Mouse (Mus musculus): ENCODE data around the gene Ttll4.
A peak's percentile ranks its signal among the peaks of the same experiment; 100 is the strongest.

Ttll4 gene

DNA sequence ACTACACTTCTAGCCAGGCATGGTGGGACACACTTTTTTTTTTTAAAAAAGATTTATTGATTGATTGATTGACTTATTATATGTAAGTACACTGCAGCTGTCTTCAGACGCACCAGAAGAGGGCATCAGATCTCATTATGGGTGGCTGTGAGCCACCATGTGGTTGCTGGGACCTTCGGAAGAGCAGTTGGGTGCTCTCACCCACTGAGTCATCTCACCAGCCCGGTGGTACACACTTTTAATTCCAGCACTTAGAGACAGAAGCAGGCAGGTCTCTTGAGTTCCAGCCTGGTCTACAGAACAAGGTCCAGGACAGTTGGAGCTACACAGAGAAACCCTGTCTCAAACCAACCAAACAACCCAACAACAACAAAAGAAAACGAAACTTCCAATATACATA lies 50.5 kb downstream of the Ttll4 start:
- no peak for DNase-seq (ENCODE audit: low read depth, low spot score)

DNA sequence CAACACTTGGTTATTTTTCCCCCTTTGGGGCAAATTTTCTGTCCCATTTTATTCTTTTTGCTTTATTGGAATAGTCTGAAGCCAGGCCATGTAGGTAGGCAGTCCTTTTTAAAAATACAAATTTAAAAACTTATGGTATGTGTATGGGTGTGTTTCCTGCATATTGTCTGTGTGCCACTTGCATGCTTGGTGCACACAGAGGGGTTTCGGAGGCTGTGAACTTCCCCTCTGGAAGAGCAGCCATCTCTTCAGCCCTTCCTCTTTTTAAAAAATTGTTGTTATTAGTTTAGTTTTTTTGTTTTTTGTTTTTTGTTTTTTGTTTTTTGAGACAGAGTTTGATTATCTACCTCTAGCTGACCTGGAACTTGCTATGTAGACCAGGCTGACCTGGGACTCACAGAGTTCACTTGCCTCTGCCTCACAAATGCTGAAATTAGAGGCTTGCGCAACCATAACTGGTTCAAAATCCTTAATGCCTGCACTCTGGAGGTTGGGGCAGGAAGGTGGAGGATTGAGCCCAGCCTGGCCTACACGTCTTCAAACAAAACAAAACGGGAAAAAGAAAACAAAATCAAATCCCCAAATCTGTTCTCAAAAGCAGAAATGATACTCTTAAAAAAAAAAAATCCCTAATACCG lies 51.0 kb downstream of the Ttll4 start:
- no peak for DNase-seq (ENCODE audit: low read depth, low spot score)

DNA sequence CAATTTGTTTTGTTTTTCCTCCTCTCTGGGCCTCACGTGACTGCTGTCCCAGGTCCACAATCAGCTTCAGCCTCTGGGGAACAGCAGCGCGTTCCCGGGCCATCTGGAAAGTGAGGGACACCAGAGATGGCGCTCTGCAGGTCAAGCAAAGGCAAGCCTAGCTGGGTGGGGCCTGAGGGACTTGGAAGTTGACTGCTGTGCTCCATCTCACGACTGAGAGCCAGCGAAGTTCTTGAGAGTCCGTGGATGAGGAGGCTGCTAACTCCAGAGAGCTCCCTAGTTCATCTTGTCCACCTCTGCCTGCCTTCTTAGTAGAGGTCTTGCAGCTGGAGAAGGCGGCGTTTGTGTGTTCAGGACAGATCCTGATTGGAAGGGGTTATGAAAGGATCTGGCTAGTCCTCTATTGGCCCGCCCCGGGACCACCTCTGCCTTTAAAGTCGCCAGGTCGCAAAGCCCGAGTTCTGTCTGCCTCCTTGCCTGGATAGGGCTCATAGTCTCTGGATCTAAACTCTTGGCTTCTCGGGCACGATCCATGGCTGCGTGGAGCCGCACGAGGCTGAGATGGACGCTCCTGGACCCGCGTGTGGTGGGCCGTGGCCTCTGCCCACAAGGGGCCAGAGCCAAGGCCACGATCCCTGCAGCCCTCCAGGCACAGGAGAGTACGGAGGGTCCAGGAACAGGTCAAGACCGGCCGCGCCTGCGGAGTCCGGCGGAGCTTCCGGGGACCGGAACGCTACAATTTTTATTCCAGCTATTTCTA lies 51.7 kb downstream of the Ttll4 start, which contains the start of gene Cyp27a1:
TSS of gene Cyp27a1 (plus strand) at position 476 of the 760 bp plus-strand sequence.
- DNase-seq (ENCODE audit: low read depth, low spot score), result peak; percentile 75

DNA sequence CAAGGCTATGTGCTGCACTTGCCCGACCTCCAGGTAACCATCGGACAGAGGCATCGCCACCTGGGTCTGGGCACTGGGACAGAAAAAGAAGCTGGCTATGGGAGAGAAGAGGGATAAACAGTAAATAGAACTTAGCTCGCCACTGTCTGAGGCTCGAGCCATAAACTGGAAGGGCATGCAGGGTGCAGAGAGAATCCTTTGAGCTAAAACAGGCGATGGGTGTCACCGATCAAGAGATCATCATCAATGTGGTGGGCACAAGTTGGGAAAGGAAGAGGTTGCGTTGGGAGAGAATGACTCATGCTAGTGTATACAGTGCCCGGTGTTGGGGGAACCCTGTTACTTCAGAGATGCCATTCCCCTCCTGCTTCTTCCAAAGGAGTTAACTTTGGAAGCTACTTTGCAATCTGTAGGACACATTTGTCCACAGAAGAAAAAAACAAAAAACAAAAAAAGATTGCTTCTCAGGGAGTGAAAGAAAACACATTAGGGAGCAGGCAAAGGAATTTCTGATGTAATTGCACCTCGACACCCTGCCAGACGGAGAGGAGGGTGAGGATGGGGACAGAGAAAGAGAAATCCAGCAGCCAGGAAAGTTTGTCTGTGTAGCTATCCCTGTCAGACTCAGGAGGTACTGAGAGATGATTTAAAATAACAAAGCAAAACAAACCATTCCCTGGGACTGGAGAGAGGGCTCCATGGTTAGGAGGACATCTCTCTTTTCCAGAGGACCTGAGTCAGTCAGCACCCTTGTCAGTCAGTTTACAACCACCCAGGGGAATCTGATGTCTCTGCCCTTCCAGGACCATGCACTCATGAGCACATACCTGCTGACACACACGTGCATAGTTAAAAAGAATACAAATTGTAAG lies 52.5 kb downstream of the Ttll4 start:
- DNase-seq (ENCODE audit: low read depth, low spot score), result no peak

DNA sequence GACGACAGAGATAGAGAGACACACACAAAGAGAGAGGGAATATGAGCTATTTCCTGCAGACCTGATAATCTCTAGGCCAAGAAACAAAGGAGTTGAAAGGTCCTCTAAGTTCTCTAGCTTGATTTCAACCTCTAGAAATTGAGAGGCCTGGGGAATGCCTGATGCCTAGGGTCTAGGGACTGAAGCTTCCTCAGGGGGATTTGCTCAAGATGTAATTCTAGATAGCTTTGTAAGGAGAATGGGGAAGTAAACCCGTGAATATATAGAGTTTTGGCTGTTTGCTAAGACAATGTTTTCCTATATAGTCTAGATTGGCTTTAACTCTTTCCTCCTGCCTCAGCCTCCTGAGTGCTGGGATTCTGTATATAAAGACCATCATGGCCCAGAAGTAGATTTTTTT lies 53.4 kb downstream of the Ttll4 start:
- DNase-seq (ENCODE audit: low read depth, low spot score), result no peak

DNA sequence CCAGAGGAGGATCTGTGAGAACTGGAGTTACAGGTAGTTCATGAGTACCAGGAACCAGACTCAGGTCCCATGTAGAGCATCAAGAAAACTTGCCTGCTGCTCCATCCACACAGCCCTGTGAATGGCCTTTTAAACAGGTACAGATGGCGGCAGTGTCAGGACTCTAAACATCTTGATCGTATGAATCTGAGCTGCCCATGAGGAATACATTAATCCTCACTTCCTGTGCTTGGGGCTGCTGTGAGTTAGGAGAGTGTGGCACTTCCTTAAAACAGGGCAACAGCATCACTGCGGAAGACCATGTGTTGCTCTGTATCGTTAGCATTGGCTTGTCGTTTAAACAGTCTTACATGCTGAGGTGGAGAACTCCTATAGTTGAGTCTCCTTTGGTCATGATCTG lies 53.9 kb downstream of the Ttll4 start:
- DNase-seq (ENCODE audit: low read depth, low spot score), result peak; percentile 82

DNA sequence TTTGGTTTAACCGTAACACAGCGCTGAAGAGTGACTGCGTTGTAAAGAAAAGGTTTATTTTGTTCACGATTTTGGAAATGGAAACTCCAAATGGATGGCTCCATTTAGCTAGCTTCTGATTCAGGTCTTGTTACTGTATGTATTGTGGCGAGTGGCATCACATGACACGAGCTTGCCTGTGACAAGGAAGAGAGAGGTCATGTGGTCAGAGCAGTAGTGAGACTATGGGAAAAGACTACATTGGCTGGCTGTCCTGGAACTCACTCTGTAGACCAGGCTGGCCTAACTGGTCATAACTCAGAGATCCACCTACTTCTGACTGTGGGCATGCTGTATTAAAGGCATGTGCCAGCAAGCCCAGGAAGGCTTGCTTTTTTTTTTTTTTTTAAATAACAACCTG lies 54.3 kb downstream of the Ttll4 start:
- DNase-seq (ENCODE audit: low read depth, low spot score), result no peak

DNA sequence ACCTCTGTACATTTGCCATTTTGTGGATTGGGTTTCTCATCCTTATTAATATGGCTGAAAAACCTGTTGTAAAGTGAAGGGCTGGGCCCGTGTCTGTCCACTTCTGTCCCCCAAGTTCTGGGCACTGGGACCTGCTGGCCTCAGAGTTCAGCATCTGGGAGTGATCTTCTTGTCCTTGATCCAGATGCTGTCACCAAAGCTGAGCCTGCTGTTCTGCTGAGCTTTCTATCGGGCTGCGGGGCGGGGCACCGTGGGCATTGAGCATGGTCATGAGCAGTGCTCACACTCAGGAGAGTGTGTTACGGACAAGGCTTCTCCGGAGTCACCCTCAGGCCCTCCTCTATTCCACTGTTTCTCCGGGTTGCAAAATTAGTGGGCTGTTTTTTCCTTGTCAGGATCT lies 56.6 kb downstream of the Ttll4 start:
- no peak for DNase-seq (ENCODE audit: low read depth, low spot score)

DNA sequence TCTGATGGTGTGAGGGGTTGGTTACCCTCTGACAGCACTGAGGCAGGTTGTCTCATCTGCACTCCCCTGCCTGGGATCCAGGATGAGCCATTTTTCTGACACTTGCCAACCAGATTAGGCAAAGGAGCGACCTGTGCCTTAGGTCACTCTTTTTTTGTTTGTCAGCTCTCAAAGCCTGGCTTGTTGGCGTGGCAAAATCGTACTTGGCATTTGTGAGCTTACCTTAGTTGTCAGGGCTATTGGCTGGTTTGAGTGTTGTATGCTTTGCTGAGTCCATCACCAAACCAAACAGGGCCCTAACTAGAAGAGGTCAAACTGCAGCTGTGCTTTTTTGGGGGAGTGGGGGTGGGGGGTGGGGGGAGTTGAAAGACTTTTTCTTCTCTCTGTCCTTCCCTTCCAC lies 57.7 kb downstream of the Ttll4 start:
- DNase-seq (ENCODE audit: low read depth, low spot score), result no peak

DNA sequence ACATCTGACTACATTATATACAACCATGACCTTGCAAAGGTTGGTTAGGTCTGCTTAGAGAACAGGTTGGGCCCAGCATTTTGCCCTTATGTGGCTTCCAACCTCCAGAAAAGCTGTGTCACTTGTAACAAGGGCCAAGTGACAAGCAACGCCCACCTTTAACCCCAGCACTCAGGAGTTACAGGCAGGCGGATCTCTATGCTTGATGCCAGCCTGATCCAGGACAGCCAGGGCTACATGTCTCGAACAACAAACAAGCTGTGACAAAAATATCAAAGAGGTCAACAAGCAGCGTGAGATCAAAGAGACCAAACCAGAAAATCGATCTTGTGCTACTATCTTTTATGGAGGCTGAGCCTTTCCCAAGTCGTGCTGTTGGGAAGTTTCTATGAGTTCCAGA lies 60.1 kb downstream of the Ttll4 start:
- DNase-seq (ENCODE audit: low read depth, low spot score), result no peak

DNA sequence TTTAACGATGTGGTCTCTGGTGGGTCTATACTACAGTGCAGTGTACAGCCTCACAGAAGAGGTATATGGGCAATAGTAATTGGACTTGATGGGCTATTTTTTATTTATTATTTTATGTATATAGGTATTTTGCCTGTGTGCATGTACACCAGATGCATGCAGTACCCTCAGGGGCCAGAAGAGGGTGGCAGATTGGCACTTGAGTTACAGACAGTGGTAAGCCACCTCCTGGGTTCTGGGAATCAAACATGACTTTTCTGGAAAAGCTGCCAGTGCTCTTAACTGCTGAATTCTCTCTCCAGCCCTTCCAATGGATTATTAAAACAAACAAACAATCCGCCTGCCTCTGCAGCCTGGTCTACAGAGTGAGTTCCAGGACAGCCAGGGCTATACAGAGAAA lies 62.2 kb downstream of the Ttll4 start:
- DNase-seq (ENCODE audit: low read depth, low spot score), result peak; percentile 14

DNA sequence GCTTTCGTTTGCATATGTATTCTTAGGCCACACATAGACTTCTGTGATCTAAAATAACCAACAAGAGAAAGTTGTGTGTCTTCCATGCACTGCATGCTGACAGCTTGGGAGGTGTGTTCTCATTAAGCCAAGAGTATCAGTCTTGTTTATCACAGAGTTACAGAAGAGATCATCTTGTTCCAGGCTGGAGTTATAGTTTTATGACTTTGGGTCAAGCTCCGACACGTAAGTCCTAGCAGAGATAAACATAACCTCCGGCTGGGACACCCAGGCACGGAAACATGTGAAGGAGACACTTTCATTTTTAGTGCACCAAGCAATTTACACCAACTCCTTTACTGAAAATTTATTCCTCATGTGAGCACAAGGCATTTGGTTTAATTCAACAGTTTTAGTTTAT lies 64.6 kb downstream of the Ttll4 start:
- DNase-seq (ENCODE audit: low read depth, low spot score), result no peak

DNA sequence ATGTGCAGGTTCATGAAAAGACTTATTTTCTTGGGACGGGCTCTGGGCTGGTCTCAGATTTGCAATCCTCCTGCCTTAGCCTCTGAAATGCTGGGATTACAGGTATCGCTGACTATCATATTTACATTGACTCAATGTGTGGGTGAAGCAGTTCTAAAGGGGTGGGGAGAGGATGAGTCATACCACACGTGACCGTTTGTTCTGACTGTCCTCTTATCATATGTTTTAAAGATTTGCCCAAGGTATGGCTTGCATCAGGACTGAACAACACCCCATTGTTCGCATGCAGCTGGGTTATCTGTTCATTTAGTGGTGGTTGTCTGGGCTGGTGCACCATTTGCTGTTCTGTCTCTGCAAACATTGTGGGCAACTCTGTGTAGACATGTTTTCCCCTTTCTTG lies 65.1 kb downstream of the Ttll4 start:
- no peak for DNase-seq (ENCODE audit: low read depth, low spot score)

DNA sequence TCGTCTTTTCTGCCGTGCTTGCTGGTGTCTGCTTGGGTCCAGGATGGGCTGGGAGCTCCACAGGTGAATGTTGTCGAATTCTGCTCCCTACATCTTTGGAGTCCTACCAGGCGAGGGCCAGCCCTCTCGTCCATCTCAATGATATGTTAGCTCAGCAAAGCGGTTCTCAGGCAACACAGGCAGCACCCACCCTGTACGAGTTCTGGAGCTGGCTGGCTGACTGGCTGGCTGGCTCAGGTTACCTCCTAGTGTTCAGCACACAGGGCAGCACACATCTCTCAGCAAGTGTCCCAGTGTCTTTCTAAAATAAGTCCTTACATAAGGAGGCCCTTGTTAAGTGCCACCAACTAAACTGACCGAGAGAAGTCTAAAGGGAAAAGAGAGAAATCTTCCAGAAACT lies 66.9 kb downstream of the Ttll4 start:
- no peak for DNase-seq (ENCODE audit: low read depth, low spot score)

DNA sequence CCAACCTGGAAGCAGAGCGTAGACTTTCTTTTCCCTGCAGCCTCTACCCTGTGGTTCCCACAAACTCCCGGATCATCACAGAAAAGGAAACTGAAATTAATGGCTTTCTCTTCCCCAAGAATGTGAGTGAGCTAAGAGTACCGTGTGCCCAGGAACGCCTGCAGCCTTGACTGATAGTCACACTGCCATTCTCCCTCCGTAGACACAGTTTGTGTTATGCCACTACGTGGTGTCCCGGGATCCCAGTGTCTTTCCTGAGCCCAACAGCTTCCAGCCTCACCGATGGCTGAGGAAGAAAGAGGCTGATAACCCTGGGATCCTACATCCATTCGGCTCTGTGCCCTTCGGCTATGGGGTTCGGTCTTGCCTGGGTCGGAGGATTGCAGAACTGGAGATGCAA lies 75.4 kb downstream of the Ttll4 start:
- no peak for DNase-seq (ENCODE audit: low read depth, low spot score)

DNA sequence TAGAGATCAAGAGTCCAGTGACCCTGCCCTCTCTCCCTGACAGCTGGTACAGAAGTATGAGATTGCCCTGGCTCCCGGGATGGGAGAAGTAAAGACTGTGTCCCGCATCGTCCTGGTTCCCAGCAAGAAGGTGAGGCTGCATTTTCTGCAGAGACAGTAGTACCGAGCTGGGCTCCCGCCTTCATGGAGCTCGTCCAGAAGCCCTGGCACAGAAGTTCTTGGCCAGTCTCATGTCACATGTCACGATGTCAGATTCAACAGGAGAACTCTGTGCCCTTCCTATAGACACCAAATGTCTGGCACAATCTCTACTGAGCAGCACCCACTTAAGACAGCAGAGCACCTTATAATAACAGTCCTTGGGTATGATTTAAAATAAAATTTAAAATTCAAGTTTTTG lies 76.0 kb downstream of the Ttll4 start:
- no peak for DNase-seq (ENCODE audit: low read depth, low spot score)

DNA sequence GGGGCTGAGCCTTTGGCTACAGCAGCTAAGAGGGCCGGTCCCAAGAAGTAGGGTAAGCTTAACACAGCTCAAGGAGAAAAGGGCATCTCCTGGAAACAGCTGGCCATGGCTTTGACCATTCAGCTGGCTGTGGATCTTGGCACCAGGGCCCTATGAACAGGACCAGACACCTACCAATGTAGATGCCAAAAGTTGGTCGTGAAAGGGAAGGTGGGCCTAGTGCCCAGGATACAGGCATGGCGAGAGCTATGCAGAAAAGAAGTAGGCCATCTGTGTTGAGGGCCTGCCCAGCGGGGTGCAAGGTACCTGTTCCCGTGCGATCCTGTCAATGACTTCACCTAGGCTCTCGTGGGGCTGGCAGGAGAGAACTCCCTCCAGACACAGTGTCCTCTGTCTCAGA lies 79.3 kb downstream of the Ttll4 start:
- no peak for DNase-seq (ENCODE audit: low read depth, low spot score)

DNA sequence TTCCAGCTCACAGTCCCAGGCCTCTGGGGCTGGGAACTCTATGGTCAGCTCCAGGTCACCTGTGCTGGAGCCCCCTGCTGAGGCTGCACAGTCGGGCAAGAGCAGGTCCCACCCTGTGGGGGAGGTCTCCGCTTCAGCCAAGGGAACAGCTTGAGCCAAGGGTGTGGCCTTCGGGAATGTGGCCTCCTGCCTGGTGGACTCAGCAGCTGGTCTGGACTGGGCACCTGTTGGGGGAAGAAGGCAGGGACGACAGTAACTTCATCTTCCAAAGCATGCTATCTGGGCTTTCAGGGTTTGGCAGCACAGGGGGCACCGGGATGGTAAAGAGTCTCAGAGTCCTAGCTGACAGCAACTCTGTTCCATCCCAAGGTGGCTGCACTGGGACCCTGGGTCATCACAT lies 85.8 kb downstream of the Ttll4 start:
- DNase-seq (ENCODE audit: low read depth, low spot score), result no peak

DNA sequence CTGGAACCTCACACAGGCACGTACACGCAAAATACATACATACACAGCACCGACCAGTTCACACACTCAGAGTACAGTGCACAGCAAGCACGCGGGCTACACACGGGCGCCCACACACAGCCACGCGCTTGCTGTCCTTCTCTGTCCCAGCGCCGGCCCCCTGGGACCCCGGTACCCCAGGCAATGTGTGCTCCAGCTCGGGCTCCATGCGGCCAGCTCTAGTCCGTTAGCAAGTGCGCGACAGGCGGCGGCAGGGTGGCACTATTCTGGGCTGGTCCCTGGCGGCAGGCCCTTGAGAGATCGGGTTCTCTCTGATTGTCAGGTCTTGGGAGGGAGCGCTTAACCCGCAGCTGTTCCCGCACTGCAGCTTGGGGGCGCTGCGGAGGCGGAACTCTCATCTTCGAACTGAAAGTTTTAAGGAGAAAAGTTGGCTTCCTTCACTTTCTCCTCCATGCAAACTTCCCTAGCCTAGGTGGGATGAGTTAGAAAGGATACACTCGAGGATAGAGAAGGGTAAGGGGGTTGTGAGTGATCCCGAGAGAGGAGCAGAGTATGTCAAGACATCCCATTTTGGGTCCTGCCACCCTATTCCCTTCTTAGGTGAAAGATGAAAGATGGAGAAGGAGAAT lies 87.2 kb downstream of the Ttll4 start, which contains the start of gene Prkag3:
TSS of gene Prkag3 (minus strand) at position 579 of the 629 bp plus-strand sequence.
- peak; percentile 54 for DNase-seq (ENCODE audit: low read depth, low spot score)

DNA sequence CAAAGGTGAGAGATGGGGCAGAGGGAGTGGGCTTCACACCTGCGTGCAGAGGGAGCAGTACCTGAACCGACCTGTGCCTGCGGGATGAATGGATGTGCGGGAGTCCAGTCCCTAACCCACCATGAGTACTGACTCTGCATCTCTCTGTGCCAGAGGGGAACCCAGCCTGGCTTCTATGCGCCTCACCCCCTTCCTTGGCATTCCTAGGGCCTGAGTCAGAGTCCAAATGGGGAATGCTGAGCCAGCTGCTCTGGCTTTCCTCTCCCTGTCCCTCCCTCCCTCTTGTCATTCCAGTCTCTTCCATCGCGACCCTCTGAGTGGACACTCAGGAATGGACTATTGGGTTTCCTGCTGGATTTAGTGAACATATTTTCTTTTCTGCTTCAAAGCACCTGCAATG lies 87.8 kb downstream of the Ttll4 start:
- DNase-seq (ENCODE audit: low read depth, low spot score), result no peak

DNA sequence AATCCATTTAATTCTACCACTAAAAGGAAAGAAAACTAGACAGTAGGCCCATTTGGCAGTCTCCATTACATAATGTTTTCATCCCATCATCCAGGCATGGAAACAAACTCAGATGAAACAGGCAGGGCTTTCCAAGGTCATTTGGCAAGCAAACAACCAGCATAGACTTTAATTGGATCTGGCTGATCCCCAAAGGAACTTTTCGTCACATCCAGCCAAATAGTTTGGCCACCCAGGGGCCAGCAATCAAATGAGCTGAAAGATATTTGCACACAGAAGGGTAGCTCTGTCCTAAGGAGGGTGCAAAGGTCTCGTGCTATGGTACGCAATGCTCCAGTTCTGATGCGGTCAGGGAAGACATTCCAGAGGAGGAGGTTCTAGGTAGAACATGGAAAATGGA lies 89.1 kb downstream of the Ttll4 start:
- DNase-seq (ENCODE audit: low read depth, low spot score), result no peak

DNA sequence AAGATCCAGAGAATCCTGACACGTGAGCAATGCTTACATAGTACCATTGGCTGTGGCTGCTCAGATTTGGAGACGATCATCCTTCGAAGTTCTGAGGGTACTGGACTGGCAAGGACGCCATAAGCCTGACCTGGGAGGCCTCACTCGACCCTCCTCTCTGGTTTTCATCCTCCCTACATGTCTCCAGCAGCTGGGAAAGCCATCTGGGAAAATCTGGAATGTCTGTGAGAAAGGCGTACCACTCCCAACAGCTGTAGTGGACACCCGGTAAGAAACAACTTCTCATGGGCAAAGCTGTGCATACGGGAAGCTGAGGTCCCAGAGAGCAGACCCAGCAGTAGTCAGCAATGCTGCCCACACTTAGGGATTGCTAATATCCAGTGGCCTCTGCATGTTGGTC lies 90.6 kb downstream of the Ttll4 start:
- DNase-seq (ENCODE audit: low read depth, low spot score), result no peak

Measured in forelimb bud, embryonic 11.5 days (tissue).